Mouse (Mus musculus): ENCODE measurements around the gene Ifih1.

The Ifih1 gene

GRCm38 (mm10) chr2:62639869-62640268 is 6.2 kb downstream of the Ifih1 start:
- DNase-seq (ENCODE audit: low read depth, low spot score), result no peak

- peak; percentile 72 for DNase-seq (ENCODE audit: low read depth, low spot score)
Observed at GRCm38 (mm10) chr2:62630446-62630845, 15.6 kb downstream of the Ifih1 start.

DNA sequence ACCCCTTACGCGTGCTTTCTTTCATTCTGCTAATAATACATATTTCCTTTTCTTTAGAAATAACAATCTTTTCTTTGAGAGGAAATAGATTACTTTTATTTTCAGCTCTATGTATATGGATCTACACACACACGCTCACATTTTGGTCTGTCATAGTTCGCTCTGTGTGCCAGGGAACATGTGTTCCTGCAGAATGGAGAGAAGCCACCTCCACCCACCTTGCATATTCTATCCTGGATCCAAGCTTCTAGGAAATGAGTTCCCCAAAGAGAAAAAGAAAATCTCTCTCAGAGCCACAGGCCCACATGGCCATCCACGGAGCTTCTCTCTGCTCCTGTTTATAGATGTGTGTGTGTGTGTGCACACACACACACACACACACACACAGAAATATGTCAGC is 17.7 kb downstream of the Ifih1 start:
- DNase-seq (ENCODE audit: low read depth, low spot score), result no peak

- peak; percentile 66 for DNase-seq (ENCODE audit: low read depth, low spot score)
Observed at GRCm38 (mm10) chr2:62627728-62628127, 18.3 kb downstream of the Ifih1 start.

DNA sequence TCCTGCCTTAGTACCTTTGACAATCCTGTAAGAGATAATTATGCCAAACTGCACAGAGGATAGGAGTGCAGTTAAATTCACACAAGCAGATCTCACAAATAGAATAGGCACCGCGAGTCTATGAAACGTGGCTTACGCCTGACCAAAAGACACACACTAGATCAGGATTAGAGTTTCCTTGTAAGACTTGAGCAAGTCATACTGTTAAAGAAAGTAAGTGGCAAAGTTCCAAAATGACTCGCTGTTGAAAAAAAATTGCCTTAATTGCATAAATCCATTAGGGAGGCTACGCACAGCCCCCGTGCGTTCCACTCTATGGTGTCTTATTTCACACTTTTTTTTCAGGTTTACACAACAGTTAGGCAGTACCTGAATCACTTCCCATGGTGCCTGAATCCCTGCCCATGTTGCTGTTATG is 23.0 kb downstream of the Ifih1 start:
- DNase-seq (ENCODE audit: low read depth, low spot score), result no peak

DNA sequence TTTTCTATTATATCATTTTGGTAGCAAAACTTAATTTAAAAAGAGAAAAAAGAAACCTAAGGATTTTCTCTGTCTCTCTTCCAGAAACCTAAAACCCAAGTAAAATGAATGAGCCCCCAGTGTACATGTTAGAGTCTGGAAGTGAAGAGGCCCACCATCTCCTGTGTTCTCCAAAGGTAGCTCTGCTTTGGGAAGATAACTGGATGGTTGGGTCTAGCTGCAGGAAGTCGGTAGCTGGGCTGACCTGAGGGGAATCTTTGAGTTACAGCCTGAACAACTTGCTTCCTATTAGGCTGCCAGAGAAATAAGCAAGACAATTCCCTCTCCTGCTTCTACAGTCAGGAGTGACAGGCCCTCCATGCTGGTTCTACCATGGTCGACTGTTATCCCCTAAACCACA is 26.4 kb downstream of the Ifih1 start:
- no peak for DNase-seq (ENCODE audit: low read depth, low spot score)

DNA sequence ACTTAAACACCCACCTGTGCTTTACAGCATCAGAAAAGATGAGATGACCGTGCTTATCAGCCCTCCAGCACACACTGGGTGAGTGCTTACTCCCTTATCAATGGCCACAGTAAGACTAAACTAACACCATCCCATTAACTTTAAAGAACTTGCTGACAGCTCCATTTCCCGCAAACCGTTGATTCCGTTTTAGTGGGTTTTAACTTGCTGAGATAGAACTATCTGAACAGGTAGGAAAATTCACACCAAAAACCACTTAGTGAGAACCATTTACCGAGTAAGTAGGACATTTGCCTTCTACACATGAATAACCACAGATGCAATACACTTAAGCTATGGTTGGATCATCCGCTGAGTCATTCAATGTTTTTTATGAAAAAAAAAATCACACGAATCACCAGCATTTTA is 27.1 kb downstream of the Ifih1 start:
- no peak for DNase-seq (ENCODE audit: low read depth, low spot score)

DNA sequence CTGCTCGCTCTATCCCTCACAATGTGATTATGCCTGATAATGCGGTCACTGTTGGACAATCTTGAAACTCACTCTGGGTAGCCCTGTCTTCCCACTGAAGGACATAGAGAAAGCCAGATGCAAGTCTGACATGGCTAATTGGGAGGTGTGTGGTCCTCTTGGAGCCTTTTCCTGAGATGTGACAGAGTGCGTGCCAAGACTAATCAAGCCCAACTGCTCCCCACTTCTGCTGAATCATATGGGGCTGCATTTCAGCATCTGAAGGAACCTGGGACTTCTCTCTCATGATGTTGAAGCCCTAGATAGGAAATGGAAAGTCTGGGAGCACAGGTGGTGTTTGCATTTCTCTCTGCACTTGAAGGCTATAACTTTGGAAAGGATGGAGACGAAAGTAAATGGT is 32.9 kb downstream of the Ifih1 start:
- DNase-seq (ENCODE audit: low read depth, low spot score), result no peak

DNA sequence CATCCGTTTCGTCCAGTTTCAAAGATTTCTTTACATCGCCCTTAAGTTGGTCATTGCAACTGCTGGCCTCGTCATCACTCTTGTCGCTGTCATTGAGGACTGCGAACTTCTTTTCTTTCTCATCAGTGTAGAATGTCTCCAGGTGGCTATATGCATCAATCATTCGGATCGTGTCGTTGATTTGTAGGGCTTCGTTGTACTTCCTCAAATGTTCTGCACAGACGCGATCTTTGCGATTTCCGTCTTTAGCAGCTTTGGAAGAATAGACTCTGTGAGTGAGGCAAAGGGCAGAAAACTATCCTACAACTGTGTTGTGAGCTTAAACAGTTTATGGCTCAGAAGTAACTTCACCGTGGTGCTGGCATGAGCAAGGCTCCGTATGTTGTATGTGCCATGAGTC is 39.9 kb downstream of the Ifih1 start:
- DNase-seq (ENCODE audit: low read depth, low spot score), result no peak

- DNase-seq (ENCODE audit: low read depth, low spot score), result no peak
Observed at GRCm38 (mm10) chr2:62603530-62603929, 42.5 kb downstream of the Ifih1 start.

DNA sequence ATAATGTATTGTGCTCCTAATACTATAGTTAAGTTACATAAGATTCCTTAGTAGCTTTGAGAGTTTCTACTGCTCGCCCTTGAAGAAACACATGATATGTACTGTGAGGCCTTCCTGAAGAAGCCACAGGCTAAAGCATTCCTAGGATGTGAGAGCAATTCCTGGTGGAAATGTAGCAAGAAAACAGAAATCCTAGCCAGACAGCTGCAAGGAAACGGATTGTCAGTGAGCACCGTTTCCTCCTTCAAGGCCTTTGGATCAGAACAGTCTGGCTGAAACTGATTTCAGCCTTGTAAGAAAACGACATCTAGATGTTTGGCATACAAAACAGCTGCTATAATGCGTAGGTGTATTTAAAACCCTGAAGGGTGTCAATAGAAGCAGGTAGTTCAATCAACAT is 49.5 kb downstream of the Ifih1 start:
- DNase-seq (ENCODE audit: low read depth, low spot score), result no peak

DNA sequence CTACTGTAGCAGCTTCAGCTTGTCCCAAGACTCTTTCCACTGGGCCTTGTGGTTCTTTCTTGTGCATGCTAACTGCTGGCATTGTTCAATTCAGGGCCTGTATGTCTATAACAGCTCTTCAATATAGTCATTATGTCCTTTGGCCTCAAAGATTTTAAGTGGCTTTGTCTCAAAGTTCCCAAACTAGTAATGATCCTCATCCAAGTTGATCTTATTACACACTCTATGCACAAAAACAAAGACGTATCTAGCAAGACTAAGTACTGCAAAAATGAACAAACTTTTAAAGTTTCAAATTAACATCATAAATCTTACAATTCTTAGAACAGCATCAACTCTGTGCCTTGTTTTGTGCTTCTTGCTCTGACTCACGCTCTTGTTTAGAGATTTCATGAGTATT is 51.6 kb downstream of the Ifih1 start:
- no peak for DNase-seq (ENCODE audit: low read depth, low spot score)

DNA sequence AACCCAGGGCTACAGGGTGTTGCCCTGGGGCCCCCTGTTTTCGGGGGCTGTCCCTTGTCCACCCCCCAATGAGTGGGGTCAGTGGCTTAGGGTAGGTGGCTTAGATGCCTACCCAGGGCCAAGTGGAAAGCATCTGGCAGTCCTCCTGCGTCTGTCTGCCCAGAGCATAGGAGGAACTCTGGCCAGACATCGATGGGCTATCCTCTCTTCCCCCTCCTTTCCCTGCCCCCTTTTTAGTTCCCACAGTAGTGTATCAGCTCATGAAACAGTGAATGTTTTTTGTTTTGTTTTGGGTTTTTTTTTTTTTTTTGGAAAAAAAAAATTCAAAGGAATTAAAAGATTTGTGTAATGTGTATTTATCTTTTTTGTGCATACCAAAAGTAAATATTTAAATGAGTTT is 54.5 kb downstream of the Ifih1 start:
- DNase-seq (ENCODE audit: low read depth, low spot score), result no peak

GRCm38 (mm10) chr2:62589333-62589732 is 56.7 kb downstream of the Ifih1 start:
- no peak for DNase-seq (ENCODE audit: low read depth, low spot score)

DNA sequence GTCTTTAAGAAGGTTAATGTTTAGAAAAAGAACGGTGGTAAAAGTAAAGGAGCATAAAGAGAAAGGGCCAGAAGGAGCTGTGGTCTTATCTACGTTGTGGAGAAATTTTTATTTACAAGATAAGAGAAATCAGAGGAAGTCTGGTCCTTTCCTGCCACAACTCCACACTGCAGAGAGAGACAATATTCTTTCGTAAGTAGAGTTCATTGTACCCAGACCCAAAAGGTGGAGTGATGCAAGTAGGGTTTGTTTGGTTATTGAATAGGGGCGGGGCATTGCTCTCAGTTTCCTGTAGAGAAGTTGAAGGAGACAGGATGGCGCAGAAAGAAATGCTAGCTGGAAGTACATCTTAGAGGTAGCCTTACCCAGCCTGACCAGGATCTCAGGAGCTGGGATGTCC is 60.3 kb downstream of the Ifih1 start:
- no peak for DNase-seq (ENCODE audit: low read depth, low spot score)

DNA sequence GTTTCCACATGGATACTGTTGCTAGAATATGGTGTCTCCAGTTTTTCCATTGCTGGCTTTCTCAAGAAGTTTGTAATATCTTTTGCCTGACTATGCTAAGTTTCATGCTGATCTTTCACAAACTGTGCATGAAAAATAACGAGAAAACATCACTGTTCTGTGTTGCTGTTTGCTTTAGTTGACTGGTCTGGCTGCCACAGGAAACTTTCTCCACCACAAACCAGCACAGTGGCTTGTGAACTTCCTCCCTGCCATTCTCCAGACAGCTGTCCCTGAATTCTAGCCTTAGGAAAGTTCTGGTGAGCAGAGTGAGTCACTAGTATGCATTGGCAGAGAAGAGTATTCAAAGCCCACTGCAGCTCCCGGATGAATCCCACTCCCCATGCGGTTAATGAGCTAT is 71.1 kb downstream of the Ifih1 start:
- DNase-seq (ENCODE audit: low read depth, low spot score), result no peak

DNA sequence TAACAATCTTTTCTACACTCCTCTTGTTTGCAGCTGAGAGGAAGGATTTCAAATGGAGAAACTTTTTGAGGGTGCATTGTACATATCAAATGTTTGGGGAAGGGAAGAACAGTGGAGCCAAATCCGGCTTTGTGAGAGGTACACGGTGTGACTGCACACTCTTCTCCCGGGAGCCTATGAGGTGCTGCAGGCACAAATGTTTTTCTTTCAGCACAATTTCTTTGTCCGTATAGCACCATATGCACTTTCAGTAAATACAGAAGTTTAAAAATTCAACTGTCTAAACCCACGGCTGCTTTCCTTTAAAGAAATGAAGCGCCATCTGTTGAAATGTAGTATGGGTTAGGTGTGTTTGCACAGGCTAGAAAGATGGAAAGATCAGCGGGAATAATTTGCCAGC is 71.8 kb downstream of the Ifih1 start:
- no peak for DNase-seq (ENCODE audit: low read depth, low spot score)

DNA sequence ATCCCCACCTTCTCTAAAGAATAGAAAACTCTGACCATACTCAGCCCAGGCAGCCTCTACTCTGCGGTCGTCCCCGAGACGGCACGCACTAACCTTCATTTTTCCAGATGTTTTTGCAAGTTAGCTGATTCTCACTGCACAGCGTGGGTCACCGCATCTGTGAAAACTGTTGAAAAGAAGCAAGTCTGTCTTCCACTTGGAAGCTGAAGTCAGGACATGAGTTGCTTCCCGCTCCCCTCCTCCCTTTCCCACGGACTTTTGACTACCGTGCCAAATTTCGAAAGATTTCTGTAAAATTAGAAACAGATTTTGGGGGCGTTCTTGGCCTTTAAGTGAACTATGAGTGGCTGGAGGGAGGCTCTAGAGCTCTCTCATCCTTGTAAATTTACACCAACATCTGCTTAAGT is 72.3 kb downstream of the Ifih1 start, which contains the start of gene Fap:
Fap (minus strand) TSS at position 323 of the 407 bp plus-strand sequence.
- no peak for DNase-seq (ENCODE audit: low read depth, low spot score)

- DNase-seq (ENCODE audit: low read depth, low spot score), result no peak
Observed at GRCm38 (mm10) chr2:62573099-62573752, 72.8 kb downstream of the Ifih1 start.

GRCm38 (mm10) chr2:62564687-62565086 is 81.4 kb downstream of the Ifih1 start:
- DNase-seq (ENCODE audit: low read depth, low spot score), result no peak

DNA sequence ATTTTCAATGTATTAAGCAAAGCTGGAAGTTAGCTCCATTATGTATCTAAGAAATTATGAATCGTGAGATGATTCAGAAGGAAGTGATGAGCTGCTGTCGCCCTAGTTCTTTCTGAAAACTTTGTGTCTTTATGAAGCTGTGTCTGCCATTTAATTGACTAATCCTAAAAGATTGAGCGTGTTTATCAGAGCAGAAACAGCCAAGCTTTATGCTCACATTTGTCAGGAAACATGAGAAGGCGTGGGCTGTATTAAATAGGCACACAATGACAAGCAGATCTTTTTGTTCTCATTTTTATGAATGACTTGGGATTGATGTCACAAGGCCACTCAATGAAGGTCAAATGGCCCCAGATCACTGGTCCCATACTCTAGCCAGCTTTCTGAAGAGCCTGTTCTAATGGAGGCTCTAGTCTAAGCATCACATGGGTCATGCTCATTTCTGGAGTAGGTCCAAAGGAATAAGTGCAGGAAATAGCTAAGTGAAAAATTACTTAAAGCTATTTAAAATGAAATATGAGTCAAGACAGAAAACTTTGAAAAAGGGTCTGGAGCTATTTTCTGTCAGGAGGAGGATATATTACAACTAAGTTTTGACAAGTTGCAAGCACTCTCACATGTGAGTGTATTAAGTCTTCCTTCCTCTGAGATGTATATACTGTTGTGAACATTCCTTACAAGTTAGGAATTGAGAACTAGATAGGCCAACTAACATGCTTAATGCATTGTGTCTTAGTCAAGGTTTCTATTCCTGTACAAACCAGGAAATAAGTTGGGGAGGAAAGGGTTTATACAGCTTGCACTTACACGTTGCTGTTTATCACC is 83.2 kb downstream of the Ifih1 start:
- no peak for DNase-seq (ENCODE audit: low read depth, low spot score)

DNA sequence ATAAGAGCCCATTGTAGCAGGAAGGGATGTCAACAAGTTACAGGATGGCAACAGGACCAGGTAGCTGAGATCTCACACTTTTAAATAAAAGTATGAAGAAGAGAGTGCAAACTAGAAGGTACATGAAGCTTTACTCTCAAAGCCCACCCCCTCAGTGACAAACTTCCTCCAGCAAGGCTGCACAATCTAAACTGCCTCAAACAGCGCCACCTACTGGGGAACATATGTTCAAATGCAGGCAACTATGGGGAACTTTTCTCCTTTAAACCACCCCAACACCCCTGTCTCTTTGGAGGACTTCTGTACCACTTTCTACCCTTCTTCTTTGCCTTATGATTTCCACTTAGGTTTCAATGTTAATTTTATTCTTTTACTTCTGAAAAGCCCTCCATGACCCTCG is 88.6 kb downstream of the Ifih1 start:
- peak; percentile 37 for DNase-seq (ENCODE audit: low read depth, low spot score)

GRCm38 (mm10) chr2:62556349-62556748 is 89.7 kb downstream of the Ifih1 start:
- DNase-seq (ENCODE audit: low read depth, low spot score), result no peak

Data from CD4-positive, CD25-positive, alpha-beta regulatory T cell, adult 2 months (primary cell).